10 mouse cellular contexts compared by ENCODE assay signal in the genomic region with DNA sequence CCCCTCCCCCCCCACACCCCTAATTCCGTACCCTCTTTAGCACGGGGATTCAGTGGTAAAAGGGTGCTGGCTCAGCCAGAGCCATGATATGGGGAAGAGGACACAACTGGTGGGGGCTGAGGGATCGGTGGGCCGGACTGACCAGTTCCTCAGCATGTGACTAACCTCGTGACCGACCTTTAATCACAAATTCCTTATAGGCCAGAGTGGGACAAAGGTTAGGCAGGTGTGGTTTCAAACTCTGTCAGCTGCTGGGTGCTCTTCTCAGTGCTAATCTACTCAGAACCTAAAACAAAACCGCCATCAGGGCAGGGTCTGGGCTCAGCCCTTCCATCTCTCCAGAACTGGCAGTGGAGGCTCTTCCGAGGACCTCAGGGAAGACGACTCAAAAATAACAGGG. TPM values are rescaled to one million over a fixed set of nuclear protein-coding genes. Genes with fewer than 3 reads are reported as not detected.
DNase-seq lines count a peak whose midpoint lies in the region; ATAC-seq and TF ChIP-seq lines count a peak whose summit lies in the region.
"Had no signal": no experiment of that assay in that cellular context is flagged by ENCODE, and none has a peak within 500 bp of the region (broad histone marks: within the 10 kb centered on the region; RNA-seq: fewer than 3 reads in every experiment).

No protein-coding gene starts in this region.

- TF ChIP-seq POLR2A in ES-Bruce4 (IDR thresholded peaks at IDR 0.05; ENCODE audit: insufficient read depth, low read length): no peak

- TF ChIP-seq CTCF in ES-Bruce4 (IDR thresholded peaks at IDR 0.05; ENCODE audit: low read depth, low read length): no peak
- no peak for TF ChIP-seq CTCF in kidney, postnatal 0 days (IDR thresholded peaks at IDR 0.05; ENCODE audit: low read depth)

- H3K4me3 ChIP-seq in ES-Bruce4 (ENCODE audit: low read depth, low read length): no peak overlapping the region
- H3K4me3 ChIP-seq in embryonic facial prominence, embryonic 15.5 days (replicated peaks): no peak overlapping the region
- no peak overlapping the region for H3K4me3 ChIP-seq in kidney, postnatal 0 days (replicated peaks; ENCODE audit: low read depth, low read length)
- no peak overlapping the region for H3K4me3 ChIP-seq in liver, embryonic 16.5 days (ENCODE audit: low read depth, low read length)
- H3K4me3 ChIP-seq: forebrain, embryonic 13.5 days had no signal

- H3K27ac ChIP-seq in ES-Bruce4 (ENCODE audit: insufficient read depth, low read length): peak overlapping the region; percentile 3; the same call in 1 of the 2 replicates
- peak overlapping the region; percentile 58 for H3K27ac ChIP-seq in embryonic facial prominence, embryonic 15.5 days (replicated peaks)
- peak overlapping the region; percentile 66 for H3K27ac ChIP-seq in kidney, postnatal 0 days
- H3K27ac ChIP-seq in liver, embryonic 16.5 days (ENCODE audit: low read length): no peak overlapping the region
- H3K27ac ChIP-seq: forebrain, embryonic 13.5 days had no signal

- peak; percentile 72; the same call in 1 of the 2 replicates for TF ChIP-seq EP300 in ES-Bruce4 (IDR thresholded peaks at IDR 0.05; ENCODE audit: insufficient read depth, low read depth, low read length)

- peaks cover 10% of the 10 kb centered on the region for H3K4me1 ChIP-seq in ES-Bruce4 (ENCODE audit: control insufficient read depth, insufficient read depth, low read length)
- peaks cover 34% of the 10 kb centered on the region; the same call in 1 of the 2 replicates for H3K4me1 ChIP-seq in embryonic facial prominence, embryonic 15.5 days
- no peaks in the 10 kb centered on the region for H3K4me1 ChIP-seq in kidney, postnatal 0 days (replicated peaks; ENCODE audit: insufficient read depth, low read length)
- peaks cover 3% of the 10 kb centered on the region; the same call in 1 of the 2 replicates for H3K4me1 ChIP-seq in liver, embryonic 16.5 days (ENCODE audit: control insufficient read depth, low read depth, low read length)
- H3K4me1 ChIP-seq: forebrain, embryonic 13.5 days had no signal

- 49% methylated on average over 9 of the region's 9 CpGs for WGBS in embryonic facial prominence, embryonic 15.5 days
- 62% methylated on average over 9 of the region's 9 CpGs for WGBS in kidney, postnatal 0 days
- whole genome bisulfite sequencing in liver, embryonic 16.5 days (ENCODE audit: insufficient replicate concordance): 28% methylated on average over 9 of the region's 9 CpGs

- no peak for DNase-seq in kidney, postnatal 0 days (ENCODE audit: low spot score)
- no peak for DNase-seq in adrenal gland, postnatal 36 days
- no peak for DNase-seq in spleen, postnatal 14 days (ENCODE audit: low spot score in 2 of 2)
- no peak for DNase-seq in layer of hippocampus, postnatal 14 days (ENCODE audit: low spot score in 2 of 2)
- DNase-seq: heart, postnatal 4 days had no signal

- 0 out of 2 replicates have a peak, but pooled peaks cover 6% of the 10 kb centered on the region for H3K36me3 ChIP-seq in ES-Bruce4 (ENCODE audit: control insufficient read depth, insufficient read depth, low read length, poor library complexity, severe bottlenecking)
- H3K36me3 ChIP-seq in embryonic facial prominence, embryonic 15.5 days: no peaks in the 10 kb centered on the region
- no peaks in the 10 kb centered on the region for H3K36me3 ChIP-seq in kidney, postnatal 0 days (ENCODE audit: insufficient read depth, low read length)
- H3K36me3 ChIP-seq in liver, embryonic 16.5 days (ENCODE audit: control insufficient read depth, insufficient read depth): no peaks in the 10 kb centered on the region

- ATAC-seq in embryonic facial prominence, embryonic 15.5 days (ENCODE audit: insufficient number of reproducible peaks, low FRiP score, low TSS enrichment, low read depth): no peak
- peak; percentile 80 for ATAC-seq in kidney, postnatal 0 days (replicated peaks; ENCODE audit: low FRiP score, low read depth)
- ATAC-seq in liver, embryonic 16.5 days (ENCODE audit: low read depth): peak; percentile 87
- ATAC-seq: forebrain, embryonic 13.5 days had no signal

- H3K9ac ChIP-seq in ES-Bruce4 (ENCODE audit: low read depth, poor library complexity, severe bottlenecking): no peak overlapping the region
- no peak overlapping the region for H3K9ac ChIP-seq in embryonic facial prominence, embryonic 15.5 days
- no peak overlapping the region for H3K9ac ChIP-seq in kidney, postnatal 0 days (ENCODE audit: low read depth, low read length)
- H3K9ac ChIP-seq in liver, embryonic 16.5 days (ENCODE audit: low read depth, low read length): no peak overlapping the region
- H3K9ac ChIP-seq: forebrain, embryonic 13.5 days had no signal

- H3K27me3 ChIP-seq in ES-Bruce4 (ENCODE audit: control insufficient read depth, insufficient read depth, low read length, poor library complexity, severe bottlenecking): no peaks in the 10 kb centered on the region
- H3K27me3 ChIP-seq in embryonic facial prominence, embryonic 15.5 days: no peaks in the 10 kb centered on the region
- H3K27me3 ChIP-seq in kidney, postnatal 0 days (ENCODE audit: insufficient read depth, low read length): no peaks in the 10 kb centered on the region
- no peaks in the 10 kb centered on the region for H3K27me3 ChIP-seq in liver, embryonic 16.5 days (ENCODE audit: control insufficient read depth, insufficient read depth, low read depth, low read length)
- H3K27me3 ChIP-seq: CH12.LX; forebrain, embryonic 13.5 days had no signal

- no peak overlapping the region for H3K4me2 ChIP-seq in embryonic facial prominence, embryonic 15.5 days (replicated peaks)
- no peak overlapping the region for H3K4me2 ChIP-seq in kidney, postnatal 0 days (ENCODE audit: low read length)
- H3K4me2 ChIP-seq in liver, embryonic 16.5 days (ENCODE audit: low read depth, low read length): peak overlapping the region; percentile 10; the same call in 1 of the 2 replicates
- H3K4me2 ChIP-seq: forebrain, embryonic 13.5 days had no signal

- no peaks in the 10 kb centered on the region for H3K9me3 ChIP-seq in ES-Bruce4 (replicated peaks; ENCODE audit: control insufficient read depth, insufficient read depth, low read length, poor library complexity, severe bottlenecking)
- no peaks in the 10 kb centered on the region for H3K9me3 ChIP-seq in embryonic facial prominence, embryonic 15.5 days (replicated peaks)
- H3K9me3 ChIP-seq in kidney, postnatal 0 days (replicated peaks; ENCODE audit: low read length): no peaks in the 10 kb centered on the region
- no peaks in the 10 kb centered on the region for H3K9me3 ChIP-seq in liver, embryonic 16.5 days (replicated peaks; ENCODE audit: control insufficient read depth, low read length)
- H3K9me3 ChIP-seq: forebrain, embryonic 13.5 days had no signal

RNA-seq across cellular contexts. Expression of gene Lima1, which starts 40.1 kb away (rescaled TPM):
- polyA plus RNA-seq in ES-Bruce4 (2011; ENCODE audit: insufficient read depth, insufficient read length, low read depth, missing spikeins): 104 and 113 TPM in 2 replicates
- 87.1 and 90.8 TPM in 2 replicates for polyA plus RNA-seq in embryonic facial prominence, embryonic 15.5 days (2015; fragmentation: Nextera tagmentation; extraction: Ambion mirVana)
- polyA plus RNA-seq in kidney, postnatal 0 days (2015; fragmentation: Nextera tagmentation; extraction: Ambion mirVana): 42.8 and 51.6 TPM in 2 replicates
- polyA plus RNA-seq in liver, embryonic 16.5 days (2015; fragmentation: Nextera tagmentation; extraction: Ambion mirVana): 12.2 and 14.2 TPM in 2 replicates
- total RNA-seq in adrenal gland, postnatal 36 days (2021): 10 to 100 TPM; 42.1 to 43.0 TPM
- total RNA-seq in layer of hippocampus, postnatal 14 days (2021): 10 to 100 TPM; 18.6 to 18.7 TPM
